Mouse (Mus musculus): Measurements from ENCODE around the gene Hyal1. TPM values are rescaled to one million over a fixed set of nuclear protein-coding genes. Genes with fewer than 3 reads are reported as not detected.

Gene Hyal1
- total and polyA plus RNA-seq, 3 experiments: 1.3 to 3.4 TPM; not detected in 1

DNA sequence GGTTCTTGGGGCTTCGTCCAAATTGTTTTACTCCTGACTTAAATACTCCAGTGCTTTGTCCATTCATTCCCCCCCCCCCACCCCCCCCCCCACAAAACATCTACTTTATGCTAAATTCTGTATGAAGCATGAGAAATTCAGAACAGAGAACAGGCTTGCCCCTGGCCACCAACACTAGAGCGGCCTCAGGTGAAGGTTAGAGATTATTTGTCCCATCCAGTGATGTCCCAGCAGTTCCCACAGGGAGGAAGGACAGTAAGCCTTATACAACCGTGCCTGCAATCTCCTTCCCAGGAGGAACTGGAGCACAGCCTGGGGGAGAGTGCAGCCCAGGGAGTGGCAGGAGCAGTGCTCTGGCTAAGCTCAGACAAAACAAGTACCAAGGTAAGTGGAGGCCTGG lies 1.9 kb downstream of the Hyal1 start, which contains the start of gene Naa80:
Gene Naa80 (plus strand): TSS at position 301 of the 400 bp plus-strand sequence.
- H3K4me3 ChIP-seq (ENCODE audit: control insufficient read depth in 1 of 2, insufficient read depth in 1 of 2, low read depth in 2 of 2, low read length in 2 of 2): no peak within 1 kb of the TSS; a peak in 1 of 4 replicates
- peak within 1 kb of the TSS; percentile 13 for H3K27ac ChIP-seq (ENCODE audit: control insufficient read depth, low read depth, low read length)

DNA sequence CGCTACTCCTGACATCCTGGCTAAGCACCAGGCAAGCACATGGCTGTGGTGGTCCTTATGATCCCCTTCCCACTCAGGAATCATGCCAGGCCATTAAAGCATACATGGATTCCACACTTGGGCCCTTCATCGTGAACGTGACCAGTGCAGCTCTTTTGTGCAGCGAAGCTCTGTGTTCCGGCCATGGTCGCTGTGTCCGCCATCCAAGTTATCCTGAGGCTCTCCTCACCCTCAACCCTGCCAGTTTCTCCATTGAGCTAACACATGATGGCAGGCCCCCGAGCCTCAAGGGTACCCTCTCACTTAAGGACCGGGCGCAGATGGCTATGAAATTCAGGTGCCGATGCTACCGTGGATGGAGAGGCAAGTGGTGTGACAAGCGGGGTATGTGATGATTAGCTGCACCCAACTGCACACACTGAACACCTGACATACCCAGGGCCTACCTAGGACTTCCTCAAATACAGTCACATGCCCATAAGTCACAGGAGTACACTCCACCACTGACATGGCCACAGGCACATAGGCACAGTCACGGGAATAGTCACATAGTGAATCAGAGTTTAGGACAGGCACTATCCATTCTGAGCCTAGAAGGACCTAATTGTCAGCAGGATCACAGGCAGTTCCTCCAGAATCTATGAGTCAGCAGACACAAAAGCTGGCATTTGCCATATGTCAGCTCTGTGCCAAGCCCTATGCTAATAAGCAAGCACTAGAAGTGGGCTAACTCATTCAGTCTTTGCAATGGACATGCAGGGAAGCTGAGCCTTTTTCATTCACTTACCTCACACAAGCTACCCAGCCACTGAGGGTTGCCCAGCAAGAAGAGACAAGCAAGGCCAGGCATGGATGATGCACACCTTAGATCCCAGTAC lies 2.5 kb downstream of the Hyal1 start:
- Histone ChIP-seq H3K27me3 (ENCODE audit: control insufficient read depth in 1 of 2, insufficient read depth in 2 of 2, low read length in 2 of 2) (no peaks in the 10 kb centered on the region), H3K27ac (ENCODE audit: control insufficient read depth, low read depth, low read length) (peak overlapping the region; percentile 13), H3K36me3 (ENCODE audit: control insufficient read depth in 1 of 2, insufficient read depth in 2 of 2, low read length in 2 of 2) (peaks cover 0 to 10% of the 10 kb centered on the region in 2 experiments; a peak in 2 of 4 replicates), H3K4me3 (ENCODE audit: control insufficient read depth in 1 of 2, insufficient read depth in 1 of 2, low read depth in 2 of 2, low read length in 2 of 2) (no peak overlapping the region; a peak in 1 of 4 replicates), H3K9me3 (replicated peaks; ENCODE audit: insufficient read depth, low read length) (no peaks in the 10 kb centered on the region), H3K4me1 (ENCODE audit: control insufficient read depth in 1 of 2, insufficient read depth in 2 of 2, low read length in 2 of 2) (peaks cover 2 to 32% of the 10 kb centered on the region in 2 experiments; a peak in 3 of 4 replicates), H3K9ac (ENCODE audit: control insufficient read depth, low read depth, low read length, poor library complexity, severe bottlenecking) (no peak overlapping the region), H3K79me2 (ENCODE audit: control insufficient read depth, insufficient read depth, low read length, poor library complexity) (peaks cover 30% of the 10 kb centered on the region)
- no peak for TF ChIP-seq SMC3 (IDR thresholded peaks at IDR 0.05; ENCODE audit: low read depth, low read length)
- no peak for TF ChIP-seq ZNF384 (IDR thresholded peaks at IDR 0.05; ENCODE audit: low read depth, low read length)
- TF ChIP-seq KAT2A (conservative IDR thresholded peaks at IDR 0.05; ENCODE audit: low read depth, low read length): no peak
- TF ChIP-seq TCF12 (IDR thresholded peaks at IDR 0.05; ENCODE audit: low read depth, low read length): no peak
- no peak for TF ChIP-seq HCFC1 (IDR thresholded peaks at IDR 0.05; ENCODE audit: low read depth, low read length)
- no peak for TF ChIP-seq USF2 (IDR thresholded peaks at IDR 0.05; ENCODE audit: borderline replicate concordance in 1 of 2, insufficient read depth in 1 of 2, low read depth in 1 of 2, low read length in 2 of 2)
- peak; percentile 68 for TF ChIP-seq USF1 (IDR thresholded peaks at IDR 0.05; ENCODE audit: low read depth, low read length)
- TF ChIP-seq MYC (IDR thresholded peaks at IDR 0.05; ENCODE audit: low read depth, low read length): no peak
- no peak for TF ChIP-seq NELFE (IDR thresholded peaks at IDR 0.05; ENCODE audit: low read depth, low read length)
- no peak for TF ChIP-seq RAD21 (IDR thresholded peaks at IDR 0.05; ENCODE audit: low read depth, low read length)
- TF ChIP-seq MYB (IDR thresholded peaks at IDR 0.05; ENCODE audit: low read depth, low read length): no peak
- TF ChIP-seq SIN3A (IDR thresholded peaks at IDR 0.05; ENCODE audit: low read length): peak; percentile 43; the same call in 1 of the 2 replicates
- no peak for DNase-seq (ENCODE audit: low read depth, low spot score)

More for the DNA sequence above, 1.9 kb downstream of the Hyal1 start, which contains the start of gene Naa80:
- Histone ChIP-seq H3K36me3 (ENCODE audit: control insufficient read depth in 1 of 2, insufficient read depth in 2 of 2, low read length in 2 of 2) (peaks cover 0 to 10% of the 10 kb centered on the region in 2 experiments; a peak in 2 of 4 replicates), H3K9me3 (replicated peaks; ENCODE audit: insufficient read depth, low read length) (no peaks in the 10 kb centered on the region), H3K27me3 (ENCODE audit: control insufficient read depth in 1 of 2, insufficient read depth in 2 of 2, low read length in 2 of 2) (no peaks in the 10 kb centered on the region), H3K9ac (ENCODE audit: control insufficient read depth, low read depth, low read length, poor library complexity, severe bottlenecking) (no peak within 1 kb of the TSS), H3K79me2 (ENCODE audit: control insufficient read depth, insufficient read depth, low read length, poor library complexity) (peaks cover 28% of the 10 kb centered on the region), H3K4me1 (ENCODE audit: control insufficient read depth in 1 of 2, insufficient read depth in 2 of 2, low read length in 2 of 2) (peaks cover 2 to 32% of the 10 kb centered on the region in 2 experiments; a peak in 3 of 4 replicates)
- no peak for DNase-seq (ENCODE audit: low read depth, low spot score)
- no peak for TF ChIP-seq ZNF384 (IDR thresholded peaks at IDR 0.05; ENCODE audit: low read depth, low read length)
- TF ChIP-seq ETS1 (IDR thresholded peaks at IDR 0.05; ENCODE audit: low read depth, low read length): no peak
- TF ChIP-seq MYB (IDR thresholded peaks at IDR 0.05; ENCODE audit: low read depth, low read length): no peak
- no peak for TF ChIP-seq GATA1 (IDR thresholded peaks at IDR 0.05; ENCODE audit: low read depth, low read length)
- no peak for TF ChIP-seq E2F4 (IDR thresholded peaks at IDR 0.05; ENCODE audit: borderline replicate concordance, low read depth, low read length)
- no peak for TF ChIP-seq POLR2A (IDR thresholded peaks at IDR 0.05; ENCODE audit: control insufficient read depth in 1 of 2, insufficient read depth in 1 of 2, low read depth in 1 of 2, low read length in 2 of 2, poor library complexity in 1 of 2)
- TF ChIP-seq TAL1 (IDR thresholded peaks at IDR 0.05; ENCODE audit: low read length): no peak
- TF ChIP-seq TCF12 (IDR thresholded peaks at IDR 0.05; ENCODE audit: low read depth, low read length): no peak
- no peak for TF ChIP-seq MAX (IDR thresholded peaks at IDR 0.05; ENCODE audit: low read length)
- no peak for TF ChIP-seq ZMIZ1 (IDR thresholded peaks at IDR 0.05; ENCODE audit: low read depth, low read length)
- TF ChIP-seq CTCF (IDR thresholded peaks at IDR 0.05 in 2 of 3, conservative IDR thresholded peaks at IDR 0.05 in 1 of 3; ENCODE audit: control insufficient read depth in 1 of 3, insufficient read depth in 1 of 3, low read depth in 2 of 3, low read length in 3 of 3, poor library complexity in 1 of 3, severe bottlenecking in 1 of 3): no peak
- TF ChIP-seq EP300 (IDR thresholded peaks at IDR 0.05; ENCODE audit: low read depth in 1 of 2, low read length in 2 of 2): no peak

All from MEL (cell line).